Mouse (Mus musculus) hindbrain, embryonic 16.5 days (tissue): ENCODE data around the gene Tesc. TPM values are rescaled to one million over a fixed set of nuclear protein-coding genes. Genes with fewer than 3 reads are reported as not detected.

Experiments used
- ATAC-seq: fragments of 200-750 bp; cut with Nextera tagmentation; 2 replicates; pipeline ENCODE4 v1.8.0; 2017; ENCODE audit warnings: moderate TSS enrichment, moderate library complexity
- H3K27ac ChIP-seq: fragments of 300-500 bp; sonication (generic); 2 replicates; pipeline ENCODE4 v1.5.1; 2014; ENCODE audit warnings: low read depth, mild to moderate bottlenecking, control low read depth, low read length, moderate library complexity
- H3K27me3 ChIP-seq: fragments of 300-500 bp; sonication (generic); replicated peaks from 2 replicates; pipeline ENCODE4 v1.6.1; 2014; ENCODE audit warnings: low read length; ENCODE audit not compliant: control insufficient read depth, insufficient read depth
- H3K36me3 ChIP-seq: fragments of 300-500 bp; sonication (generic); 2 replicates; pipeline ENCODE4 v1.6.1; 2014; ENCODE audit warnings: mild to moderate bottlenecking, low read length, moderate library complexity, mixed read lengths; ENCODE audit not compliant: control insufficient read depth, insufficient read depth
- H3K4me1 ChIP-seq: fragments of 300-500 bp; sonication (generic); 2 replicates; pipeline ENCODE4 v1.6.1; 2014; ENCODE audit warnings: low read depth, low read length; ENCODE audit not compliant: control insufficient read depth, insufficient read depth
- H3K4me2 ChIP-seq: fragments of 300-500 bp; sonication (generic); 2 replicates; pipeline ENCODE4 v1.6.1; 2014; ENCODE audit warnings: mild to moderate bottlenecking, low read length, control low read depth, moderate library complexity
- H3K4me3 ChIP-seq: fragments of 300-500 bp; sonication (generic); 2 replicates; pipeline ENCODE4 v1.5.1; 2014; ENCODE audit warnings: mild to moderate bottlenecking, low read length, control low read depth, moderate library complexity
- H3K9ac ChIP-seq: fragments of 300-500 bp; sonication (generic); 2 replicates; pipeline ENCODE4 v1.6.1; 2014; ENCODE audit warnings: low read depth, mild to moderate bottlenecking, control low read depth, low read length, moderate library complexity
- H3K9me3 ChIP-seq: fragments of 300-500 bp; sonication (generic); 2 replicates; pipeline ENCODE4 v1.6.1; 2014; ENCODE audit warnings: mild to moderate bottlenecking, low read length, moderate library complexity; ENCODE audit not compliant: control insufficient read depth
- WGBS: fragments of 180-500 bp; shearing (Covaris S2); extraction: QIAGEN DNeasy Blood & Tissue Kit; methylation state at CpG from one replicate; pipeline ENCODE4 v1.1.7; 2014; 5-methylcytosine and 5-hydroxymethylcytosine counted together
- polyA plus RNA-seq: library from polyadenylated mRNA; unstranded; fragments of >200 nt; fragmentation: Nextera tagmentation; extraction: Ambion mirVana; gene quantifications from 2 replicates; pipeline ENCODE4 v1.2.1, GENCODE M21; 2015

Tesc gene
- polyA plus RNA-seq, 1 experiment from 2014 or later: 5.4 TPM

DNA sequence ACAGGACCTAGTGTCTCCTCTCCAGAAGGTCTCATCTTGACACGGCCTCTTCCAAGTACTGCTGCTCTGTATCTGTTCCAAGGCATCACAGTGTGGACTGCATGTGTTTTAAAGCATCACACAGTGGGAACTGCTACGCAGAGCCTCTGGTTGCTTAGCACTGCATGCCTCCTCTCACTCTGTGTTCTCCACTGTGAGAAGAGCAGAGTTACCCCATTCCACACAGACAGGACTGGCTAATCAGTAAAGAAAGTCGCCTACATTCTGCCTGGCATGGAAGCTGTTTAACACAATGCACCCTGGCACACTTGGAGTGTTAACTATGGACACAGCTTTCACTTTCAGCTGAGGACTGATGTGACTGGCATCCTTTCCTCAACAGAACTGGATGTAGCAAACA is 68.8 kb downstream of the Tesc start:
- Histone ChIP-seq H3K9ac (no peak overlapping the region), H3K4me3 (no peak overlapping the region), H3K36me3 (peaks cover 23% of the 10 kb centered on the region), H3K27me3 (no peaks in the 10 kb centered on the region), H3K9me3 (no peaks in the 10 kb centered on the region), H3K4me1 (peaks cover 25% of the 10 kb centered on the region), H3K4me2 (no peak overlapping the region), H3K27ac (no peak overlapping the region; the same call in 1 of the 2 replicates)
- ATAC-seq: no peak
- WGBS: 87% methylated on average over 3 of the region's 3 CpGs

DNA sequence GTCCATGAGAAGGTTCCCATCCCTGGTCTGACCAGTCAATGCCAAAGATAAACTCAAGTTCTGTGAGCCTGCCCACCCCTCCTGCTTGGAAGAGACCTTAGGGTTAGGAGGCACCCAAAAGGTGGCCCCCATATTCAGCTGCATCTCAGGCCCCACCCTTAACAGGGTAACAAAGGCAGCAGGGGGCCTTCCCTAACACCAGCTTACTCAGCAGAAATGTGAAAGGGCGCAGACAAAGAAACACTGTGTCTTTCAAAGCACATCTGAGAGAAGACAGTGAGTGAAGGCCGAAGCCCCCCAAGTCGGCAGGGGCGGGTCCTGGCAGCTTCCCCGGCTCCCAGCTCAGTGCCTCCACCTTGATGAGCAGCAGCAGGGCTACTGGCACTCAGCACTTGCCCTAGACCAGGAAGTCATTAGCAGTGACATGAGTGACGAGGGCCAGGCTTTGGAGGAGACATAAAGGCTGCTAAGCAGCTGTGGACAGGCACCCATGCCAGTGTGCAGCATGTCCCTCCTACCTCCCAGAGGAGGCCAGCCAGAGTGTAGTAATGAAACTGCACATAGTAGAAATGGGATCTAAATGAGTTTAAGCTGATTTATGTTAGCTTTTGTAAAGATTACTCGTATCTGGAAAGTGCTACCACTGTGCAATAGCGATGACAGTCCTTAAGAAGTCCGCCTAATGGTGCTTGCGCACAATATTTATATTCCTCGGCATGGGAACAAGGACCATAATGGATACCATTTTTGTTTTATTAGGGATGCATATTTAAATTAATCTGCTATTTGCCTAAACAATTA is 71.7 kb downstream of the Tesc start:
- Histone ChIP-seq H3K4me2 (no peak overlapping the region; the same call in 1 of the 2 replicates), H3K4me1 (peaks cover 21% of the 10 kb centered on the region), H3K9me3 (no peaks in the 10 kb centered on the region), H3K4me3 (no peak overlapping the region), H3K9ac (peak overlapping the region; percentile 35), H3K36me3 (peaks cover 10% of the 10 kb centered on the region), H3K27me3 (no peaks in the 10 kb centered on the region), H3K27ac (peak overlapping the region; percentile 61)
- ATAC-seq: peak; percentile 76
- 51% methylated on average over 11 of the region's 11 CpGs for WGBS

- Histone ChIP-seq H3K36me3 (peaks cover 5% of the 10 kb centered on the region; the same call in 1 of the 2 replicates), H3K4me2 (no peak overlapping the region), H3K9me3 (no peaks in the 10 kb centered on the region), H3K27me3 (no peaks in the 10 kb centered on the region), H3K4me3 (no peak overlapping the region), H3K9ac (no peak overlapping the region), H3K27ac (0 out of 2 replicates have a peak overlapping the region, but pooled peaks have one; percentile 0), H3K4me1 (peaks cover 21% of the 10 kb centered on the region)
- 53% methylated on average over 8 of the region's 8 CpGs for WGBS
- ATAC-seq: peak; percentile 48
Observed at GRCm38 (mm10) chr5:118099870-118100478, 72.4 kb downstream of the Tesc start.

- no peak overlapping the region for H3K9ac ChIP-seq
- ATAC-seq: no peak
- no peak overlapping the region for H3K4me3 ChIP-seq
- H3K9me3 ChIP-seq: no peaks in the 10 kb centered on the region
- 80% methylated on average over 8 of the region's 8 CpGs for WGBS
- no peak overlapping the region for H3K4me2 ChIP-seq
- no peaks in the 10 kb centered on the region for H3K36me3 ChIP-seq
- no peak overlapping the region for H3K27ac ChIP-seq
- H3K4me1 ChIP-seq: peaks cover 25% of the 10 kb centered on the region
- H3K27me3 ChIP-seq: no peaks in the 10 kb centered on the region
Observed at GRCm38 (mm10) chr5:118105536-118105935, 78.0 kb downstream of the Tesc start.

DNA sequence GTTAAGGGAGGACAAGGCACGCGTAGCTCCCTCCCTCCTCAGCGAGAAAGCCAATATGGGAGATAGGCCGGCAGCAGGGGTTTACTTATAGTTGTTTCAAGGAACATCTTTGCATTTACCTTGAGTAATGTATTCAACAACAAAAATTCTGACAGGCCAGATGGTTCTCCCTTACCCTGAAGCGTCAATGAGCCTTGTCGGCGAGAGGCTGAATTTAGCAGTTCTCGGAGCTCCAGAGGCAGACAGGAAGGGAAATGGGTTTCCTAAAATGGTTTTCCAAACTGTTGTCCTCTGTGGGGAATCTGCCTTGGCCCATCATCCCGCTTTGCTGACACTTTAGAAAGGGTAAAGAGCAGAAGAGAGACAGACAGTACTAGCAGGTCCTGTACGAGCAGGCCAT is 79.1 kb downstream of the Tesc start:
- 82% methylated on average over 10 of the region's 10 CpGs for WGBS
- Histone ChIP-seq H3K4me3 (no peak overlapping the region), H3K4me1 (peaks cover 21% of the 10 kb centered on the region), H3K27ac (no peak overlapping the region), H3K36me3 (peaks cover 7% of the 10 kb centered on the region; the same call in 1 of the 2 replicates), H3K4me2 (no peak overlapping the region), H3K9ac (no peak overlapping the region), H3K27me3 (no peaks in the 10 kb centered on the region), H3K9me3 (no peaks in the 10 kb centered on the region)
- ATAC-seq: no peak

- no peaks in the 10 kb centered on the region for H3K9me3 ChIP-seq
- peaks cover 21% of the 10 kb centered on the region for H3K4me1 ChIP-seq
- WGBS: 39% methylated on average over 17 of the region's 17 CpGs
- peak overlapping the region; percentile 73 for H3K27ac ChIP-seq
- no peak overlapping the region for H3K4me3 ChIP-seq
- peak overlapping the region; percentile 20; the same call in 1 of the 2 replicates for H3K9ac ChIP-seq
- H3K27me3 ChIP-seq: no peaks in the 10 kb centered on the region
- peaks cover 9% of the 10 kb centered on the region; the same call in 1 of the 2 replicates for H3K36me3 ChIP-seq
- peak; percentile 82 for ATAC-seq
- no peak overlapping the region for H3K4me2 ChIP-seq
Observed at GRCm38 (mm10) chr5:118108124-118108793, 80.7 kb downstream of the Tesc start.

DNA sequence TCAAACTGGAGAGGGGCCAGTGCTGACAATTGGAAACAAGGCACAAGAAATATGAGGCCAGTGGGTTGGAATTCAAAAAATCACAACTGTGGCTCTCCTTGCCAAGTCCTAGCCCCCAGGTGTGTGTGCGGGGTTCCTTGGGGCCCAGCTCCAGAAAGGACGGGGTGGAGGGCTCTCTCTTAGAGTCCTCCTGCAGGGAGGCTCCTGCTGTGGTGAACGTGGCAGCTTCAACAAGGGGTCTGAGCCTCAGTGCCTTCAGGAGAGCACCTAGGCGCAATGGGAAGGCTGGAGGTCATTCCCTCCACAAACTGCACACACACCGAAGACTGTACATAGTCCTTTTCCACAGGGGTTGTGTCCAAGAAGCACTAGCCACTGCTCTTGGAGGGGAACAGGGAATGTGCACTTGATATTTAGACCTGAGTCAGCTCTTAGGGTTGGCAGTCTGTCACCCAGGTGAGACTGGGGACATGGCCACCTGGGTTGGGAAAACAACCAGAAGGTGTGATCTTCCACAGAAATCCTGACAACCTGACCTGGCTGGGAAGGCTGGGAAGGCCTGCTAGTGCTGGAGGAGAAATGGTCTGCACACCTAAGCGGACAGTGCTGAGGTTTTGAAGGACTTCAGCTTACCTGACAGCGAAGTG is 81.4 kb downstream of the Tesc start:
- no peaks in the 10 kb centered on the region for H3K9me3 ChIP-seq
- peaks cover 21% of the 10 kb centered on the region for H3K4me1 ChIP-seq
- no peak overlapping the region for H3K4me2 ChIP-seq
- H3K4me3 ChIP-seq: no peak overlapping the region
- H3K9ac ChIP-seq: no peak overlapping the region; the same call in 1 of the 2 replicates
- H3K36me3 ChIP-seq: peaks cover 9% of the 10 kb centered on the region; the same call in 1 of the 2 replicates
- 0 out of 2 replicates have a peak, but pooled peaks have one; percentile 18 for ATAC-seq
- H3K27ac ChIP-seq: peak overlapping the region; percentile 73
- WGBS: 83% methylated on average over 7 of the region's 7 CpGs
- no peaks in the 10 kb centered on the region for H3K27me3 ChIP-seq
